Mouse (Mus musculus) limb, embryonic 10.5 days (tissue): Measurements from ENCODE around the gene Gm3173. TPM values are rescaled to one million over a fixed set of nuclear protein-coding genes. Genes with fewer than 3 reads are reported as not detected.

Experiments used
- polyA plus RNA-seq: library from polyadenylated mRNA; unstranded; fragments of >200 nt; fragmentation: Nextera tagmentation; extraction: Ambion mirVana; gene quantifications from 2 replicates; pipeline ENCODE4 v1.2.1, GENCODE M21; 2016

Gene Gm3173
- polyA plus RNA-seq, 1 experiment from 2014 or later, result not detected

Other genes starting within 250 kb of the Gm3173 start
- gene Gm2974, start 248.4 kb upstream of the Gm3173 start, polyA plus RNA-seq, result 0.16 and 0.59 TPM in 2 replicates
- not detected in 2 replicates for gene Gm3138, start 181.4 kb upstream of the Gm3173 start, polyA plus RNA-seq
- gene Gm3149, start 113.7 kb upstream of the Gm3173 start, polyA plus RNA-seq, result not detected in 2 replicates
- 0.85 and 0.96 TPM in 2 replicates for gene 2610042L04Rik, start 96.2 kb upstream of the Gm3173 start, polyA plus RNA-seq
- not detected in 2 replicates for gene Gm3159, start 33.5 kb upstream of the Gm3173 start, polyA plus RNA-seq
- gene Gm3164, start 15.5 kb upstream of the Gm3173 start, polyA plus RNA-seq, result 0.23 TPM in 1 of 2 replicates, not detected in the other
- gene Gm3182, start 50.8 kb downstream of the Gm3173 start, polyA plus RNA-seq, result not detected in 2 replicates
- not detected in 2 replicates for gene Gm3047, start 124.4 kb downstream of the Gm3173 start, polyA plus RNA-seq
- not detected in 2 replicates for gene Gm8159, start 201.4 kb downstream of the Gm3173 start, polyA plus RNA-seq
- gene Gm3239, start 233.2 kb downstream of the Gm3173 start, polyA plus RNA-seq, result not detected in 2 replicates